Mouse (Mus musculus) hindbrain, embryonic 10.5 days (tissue): Measurements from ENCODE around the gene Ctps2. TPM values are rescaled to one million over a fixed set of nuclear protein-coding genes. Genes with fewer than 3 reads are reported as not detected.

Source experiments
- DNase-seq: peaks from one replicate; pipeline ENCODE4 v3.0.0-alpha.2; 2017; ENCODE audit warnings: low spot score
- H3K27ac ChIP-seq: fragments of 300-500 bp; sonication (generic); 2 replicates; pipeline ENCODE4 v1.5.1; 2016; ENCODE audit warnings: mild to moderate bottlenecking, moderate library complexity
- H3K27me3 ChIP-seq: fragments of 300-500 bp; sonication (generic); 2 replicates; pipeline ENCODE4 v1.6.1; 2016; ENCODE audit warnings: mild to moderate bottlenecking; ENCODE audit not compliant: poor library complexity, insufficient read depth, severe bottlenecking
- H3K36me3 ChIP-seq: fragments of 300-500 bp; sonication (generic); 2 replicates; pipeline ENCODE4 v1.6.1; 2016; ENCODE audit warnings: mild to moderate bottlenecking, moderate library complexity
- H3K4me1 ChIP-seq: fragments of 300-500 bp; sonication (generic); replicated peaks from 2 replicates; pipeline ENCODE4 v1.6.1; 2016; ENCODE audit warnings: mild to moderate bottlenecking
- H3K4me3 ChIP-seq: fragments of 300-500 bp; sonication (generic); 2 replicates; pipeline ENCODE4 v1.5.1; 2016; ENCODE audit warnings: mild to moderate bottlenecking, moderate library complexity
- H3K9me3 ChIP-seq: fragments of 300-500 bp; sonication (generic); 2 replicates; pipeline ENCODE4 v1.6.1; 2016; ENCODE audit warnings: mild to moderate bottlenecking, moderate library complexity
- WGBS: fragments of 180-500 bp; shearing (Covaris S2); methylation state at CpG from one replicate; pipeline ENCODE4 v1.1.7; 2016; 5-methylcytosine and 5-hydroxymethylcytosine counted together
- microRNA counts: library from miRNA; unstranded; fragments of <30 nt; microRNA quantifications from one replicate; lab custom pipeline; 2017
- polyA plus RNA-seq: library from polyadenylated mRNA; unstranded; fragments of >200 nt; fragmentation: Nextera tagmentation; extraction: Ambion mirVana; gene quantifications from 2 replicates; pipeline ENCODE4 v1.2.1, GENCODE M21; 2016

The Ctps2 gene
- polyA plus RNA-seq, 1 experiment from 2014 or later, result 60.0 TPM

DNA sequence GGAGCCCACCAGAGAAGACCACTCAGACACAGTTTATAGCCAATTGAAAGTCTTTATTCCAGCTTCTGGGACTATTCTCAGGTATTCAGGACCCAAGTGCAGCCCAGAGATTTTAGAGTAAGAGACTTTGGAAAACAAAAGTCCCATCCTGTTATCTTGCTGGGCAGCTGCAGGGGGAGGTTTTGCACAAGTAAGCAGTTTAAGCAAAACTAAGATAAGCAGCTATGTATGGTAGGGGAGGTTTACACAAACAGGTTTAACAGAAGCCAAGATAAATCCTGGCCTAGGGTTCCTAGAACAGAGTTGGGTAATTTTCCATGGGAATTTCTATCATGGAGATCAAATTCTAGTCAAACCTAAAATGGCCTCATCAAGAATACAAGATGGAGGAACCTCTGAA lies 126.8 kb downstream of the Ctps2 start:
- peaks cover 37% of the 10 kb centered on the region for H3K27me3 ChIP-seq
- no peaks in the 10 kb centered on the region for H3K4me1 ChIP-seq
- 0 out of 2 replicates have a peak, but pooled peaks cover 5% of the 10 kb centered on the region for H3K36me3 ChIP-seq
- no peak overlapping the region for H3K27ac ChIP-seq
- no peak for DNase-seq
- no peak overlapping the region for H3K4me3 ChIP-seq
- no peaks in the 10 kb centered on the region for H3K9me3 ChIP-seq

DNA sequence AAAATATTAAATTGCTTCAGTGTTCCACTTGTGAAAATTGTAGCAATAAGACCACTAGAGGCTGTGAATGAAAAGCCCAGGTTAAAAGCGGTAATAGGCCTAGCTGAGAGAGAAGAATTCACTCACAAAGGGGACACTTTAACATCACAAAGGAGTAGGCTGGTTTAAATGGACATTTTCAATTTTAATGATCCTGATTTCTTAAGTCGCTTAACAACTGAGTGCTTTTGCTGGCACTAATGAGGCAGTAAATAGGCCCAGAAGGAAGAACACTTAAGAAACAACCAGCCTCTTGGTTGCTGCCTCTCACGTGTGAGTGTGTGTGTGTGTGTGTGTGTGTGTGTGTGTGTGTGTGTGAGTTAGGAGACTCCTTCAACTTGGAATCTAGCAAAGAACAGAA lies 137.7 kb downstream of the Ctps2 start:
- no peaks in the 10 kb centered on the region for H3K36me3 ChIP-seq
- 62% methylated on average over 3 of the region's 3 CpGs for WGBS
- no peak overlapping the region for H3K27ac ChIP-seq
- H3K9me3 ChIP-seq, result no peaks in the 10 kb centered on the region
- DNase-seq, result no peak
- H3K4me3 ChIP-seq, result no peak overlapping the region
- no peaks in the 10 kb centered on the region for H3K4me1 ChIP-seq
- H3K27me3 ChIP-seq, result peaks cover 70% of the 10 kb centered on the region

DNA sequence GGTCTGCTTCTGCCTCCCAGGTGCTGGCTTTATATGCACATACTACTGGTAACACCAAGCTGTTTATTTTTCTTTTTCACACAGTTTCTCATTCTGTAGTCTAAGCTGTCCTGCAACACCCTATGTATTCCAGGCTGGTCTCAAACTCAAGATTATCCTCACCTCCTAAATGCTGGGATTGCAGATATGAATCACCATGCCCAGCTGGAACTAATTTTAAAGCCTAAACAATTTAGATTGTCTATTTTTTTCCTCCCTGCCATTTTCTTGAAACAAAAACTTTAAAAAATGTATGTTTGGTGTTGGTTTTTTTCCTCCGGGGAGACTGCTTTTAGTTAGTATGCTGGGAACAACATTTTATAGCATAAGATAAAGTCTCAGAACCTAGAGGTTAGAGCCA lies 141.7 kb downstream of the Ctps2 start:
- peaks cover 72% of the 10 kb centered on the region for H3K27me3 ChIP-seq
- no peaks in the 10 kb centered on the region for H3K4me1 ChIP-seq
- no peaks in the 10 kb centered on the region for H3K36me3 ChIP-seq
- no peak overlapping the region for H3K27ac ChIP-seq
- no peak overlapping the region for H3K4me3 ChIP-seq
- 84% methylated on average over 1 of the region's 1 CpGs for WGBS
- no peak for DNase-seq
- H3K9me3 ChIP-seq, result no peaks in the 10 kb centered on the region

DNA sequence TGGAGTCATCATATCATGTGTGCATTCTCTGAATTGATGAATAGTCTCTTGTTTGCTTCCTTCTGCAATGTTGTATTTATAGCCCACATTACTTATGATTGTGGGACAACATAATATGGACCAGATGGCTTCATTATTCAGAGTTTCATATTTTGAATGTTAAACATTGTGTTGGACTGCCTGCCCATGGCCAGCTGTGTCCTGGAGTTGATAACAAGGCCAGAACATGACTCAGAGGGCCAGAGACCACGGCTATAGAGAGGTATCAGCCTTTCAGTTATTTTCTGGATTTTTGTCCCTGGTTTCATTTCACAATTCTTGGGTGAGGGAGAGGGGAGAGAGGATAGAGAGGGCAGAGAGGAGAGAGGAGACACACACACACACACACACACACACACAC lies 162.9 kb downstream of the Ctps2 start:
- no peaks in the 10 kb centered on the region for H3K9me3 ChIP-seq
- no peak overlapping the region for H3K4me3 ChIP-seq
- H3K27ac ChIP-seq, result no peak overlapping the region
- H3K4me1 ChIP-seq, result no peaks in the 10 kb centered on the region
- 77% methylated on average over 1 of the region's 1 CpGs for WGBS
- DNase-seq, result no peak
- no peaks in the 10 kb centered on the region for H3K36me3 ChIP-seq
- H3K27me3 ChIP-seq, result peaks cover 12% of the 10 kb centered on the region

MicroRNAs encoded within 50 kb of the gene (microRNA counts, 519-probe panel; counts per million panel counts)
- microRNA mmu-miR-3473 (lab: Ali Mortazavi, UCI), result 1,255 counts per million, percentile 77 among the panel's probes with 10 or more counts

Other genes starting within 250 kb of the Ctps2 start
- 305 and 387 TPM in 2 replicates for gene Rbbp7, start 140.8 kb upstream of the Ctps2 start, polyA plus RNA-seq
- 11.2 and 14.2 TPM in 2 replicates for gene Txlng, start 71.8 kb upstream of the Ctps2 start, polyA plus RNA-seq
- 22.0 and 25.7 TPM in 2 replicates for gene Syap1, start 12.8 kb upstream of the Ctps2 start, polyA plus RNA-seq
- 0.37 TPM in 1 of 2 replicates, not detected in the other for gene S100g, start 63.4 kb downstream of the Ctps2 start, polyA plus RNA-seq